In genomic region chr11:81133950-81134349, GRCm38 (mm10) we compare ENCODE assay signal across 25 mouse cellular contexts.
DNase-seq lines count a peak whose midpoint lies in the region; ATAC-seq lines count a peak whose summit lies in the region.
"Had no signal": no experiment of that assay in that cellular context is flagged by ENCODE, and none has a peak within 500 bp of the region (broad histone marks: within the 10 kb centered on the region; RNA-seq: fewer than 3 reads in every experiment).

No protein-coding gene starts in this region.

- no peaks in the 10 kb centered on the region for H3K9me3 ChIP-seq in hindbrain, embryonic 10.5 days
- H3K9me3 ChIP-seq in hindbrain, embryonic 11.5 days (ENCODE audit: control insufficient read depth, low read length), result no peaks in the 10 kb centered on the region
- no peaks in the 10 kb centered on the region for H3K9me3 ChIP-seq in neural tube, embryonic 13.5 days
- H3K9me3 ChIP-seq: forebrain, embryonic 10.5 days; forebrain, embryonic 15.5 days; hindbrain, embryonic 15.5 days; intestine, embryonic 15.5 days had no signal

- H3K4me1 ChIP-seq in hindbrain, embryonic 10.5 days (replicated peaks), result peaks cover 18% of the 10 kb centered on the region
- H3K4me1 ChIP-seq in hindbrain, embryonic 11.5 days (replicated peaks; ENCODE audit: control insufficient read depth, insufficient read depth, low read length), result peaks cover 3% of the 10 kb centered on the region; the same call in 1 of the 2 replicates
- H3K4me1 ChIP-seq in neural tube, embryonic 13.5 days (replicated peaks), result peaks cover 11% of the 10 kb centered on the region
- H3K4me1 ChIP-seq: forebrain, embryonic 15.5 days; hindbrain, embryonic 15.5 days; intestine, embryonic 15.5 days had no signal

- H3K27me3 ChIP-seq in hindbrain, embryonic 10.5 days (ENCODE audit: insufficient read depth, poor library complexity, severe bottlenecking), result no peaks in the 10 kb centered on the region
- no peaks in the 10 kb centered on the region for H3K27me3 ChIP-seq in hindbrain, embryonic 11.5 days (ENCODE audit: control insufficient read depth, insufficient read depth, low read length)
- H3K27me3 ChIP-seq in neural tube, embryonic 13.5 days, result no peaks in the 10 kb centered on the region
- H3K27me3 ChIP-seq: forebrain, embryonic 15.5 days; hindbrain, embryonic 15.5 days; intestine, embryonic 15.5 days had no signal

- no peak overlapping the region for H3K4me2 ChIP-seq in hindbrain, embryonic 11.5 days (replicated peaks; ENCODE audit: low read depth, low read length)
- no peak overlapping the region for H3K4me2 ChIP-seq in neural tube, embryonic 13.5 days
- H3K4me2 ChIP-seq: forebrain, embryonic 15.5 days; heart, embryonic 11.5 days; hindbrain, embryonic 15.5 days; intestine, embryonic 15.5 days had no signal

- H3K9ac ChIP-seq in hindbrain, embryonic 11.5 days (ENCODE audit: low read depth, low read length), result no peak overlapping the region
- no peak overlapping the region for H3K9ac ChIP-seq in neural tube, embryonic 13.5 days
- H3K9ac ChIP-seq: forebrain, embryonic 15.5 days; hindbrain, embryonic 15.5 days; intestine, embryonic 15.5 days had no signal

- DNase-seq in hindbrain, embryonic 10.5 days (ENCODE audit: low spot score), result no peak
- DNase-seq in hindbrain, embryonic 11.5 days (ENCODE audit: low spot score), result no peak
- DNase-seq in neural tube, embryonic 10.5 days (ENCODE audit: extremely low spot score, low spot score), result no peak
- peak; percentile 47 for DNase-seq in ES-CJ7 (ENCODE audit: low read depth, low spot score)
- DNase-seq in ZHBTc4 (ENCODE audit: low read depth, low spot score), result peak; percentile 61
- no peak for DNase-seq in kidney, postnatal 25 days
- DNase-seq in ovary, adult 18-20 months (ENCODE audit: low spot score), result no peak
- DNase-seq: adrenal gland, adult 8-10 months; adrenal gland, postnatal 25 days; cerebellum, adult 18-20 months; cerebellum, adult 9-10 months; cerebellum, postnatal 14 days; gastrocnemius, postnatal 36 days; heart, adult 2 months; kidney, adult 11 months had no signal

- no peak for ATAC-seq in hindbrain, embryonic 11.5 days (ENCODE audit: low FRiP score)
- peak; percentile 3; the same call in 1 of the 2 replicates for ATAC-seq in neural tube, embryonic 13.5 days (ENCODE audit: low read depth)
- ATAC-seq: activated CD4-positive, CD25-positive, alpha-beta regulatory T cell, adult 4 months; CD4-positive, CD25-positive, alpha-beta regulatory T cell, adult 4 months; forebrain, embryonic 15.5 days; intestine, embryonic 15.5 days; Patski had no signal

- H3K4me3 ChIP-seq in hindbrain, embryonic 10.5 days, result no peak overlapping the region
- no peak overlapping the region for H3K4me3 ChIP-seq in hindbrain, embryonic 11.5 days (ENCODE audit: low read depth, low read length)
- no peak overlapping the region for H3K4me3 ChIP-seq in neural tube, embryonic 13.5 days
- H3K4me3 ChIP-seq: forebrain, embryonic 10.5 days; forebrain, embryonic 15.5 days; heart, adult 2 months; hindbrain, embryonic 15.5 days; intestine, embryonic 15.5 days had no signal

- no peaks in the 10 kb centered on the region for H3K36me3 ChIP-seq in hindbrain, embryonic 10.5 days
- no peaks in the 10 kb centered on the region for H3K36me3 ChIP-seq in hindbrain, embryonic 11.5 days (ENCODE audit: control insufficient read depth, insufficient read depth, low read length)
- no peaks in the 10 kb centered on the region for H3K36me3 ChIP-seq in neural tube, embryonic 13.5 days
- H3K36me3 ChIP-seq: forebrain, embryonic 10.5 days; forebrain, embryonic 15.5 days; G1E; hindbrain, embryonic 15.5 days; intestine, embryonic 15.5 days had no signal

- peak overlapping the region; percentile 66 for H3K27ac ChIP-seq in hindbrain, embryonic 10.5 days
- H3K27ac ChIP-seq in hindbrain, embryonic 11.5 days (ENCODE audit: low read depth, low read length), result no peak overlapping the region
- H3K27ac ChIP-seq in neural tube, embryonic 13.5 days (replicated peaks), result peak overlapping the region; percentile 6; the same call in 1 of the 2 replicates
- H3K27ac ChIP-seq: forebrain, embryonic 10.5 days; forebrain, embryonic 15.5 days; heart, adult 2 months; hindbrain, embryonic 15.5 days; intestine, embryonic 15.5 days had no signal

- WGBS in hindbrain, embryonic 10.5 days, result 13% methylated on average over 5 of the region's 5 CpGs
- WGBS in hindbrain, embryonic 11.5 days, result 11% methylated on average over 5 of the region's 5 CpGs
- WGBS in neural tube, embryonic 13.5 days, result 10% methylated on average over 5 of the region's 5 CpGs

Comparison
In these comparisons a context has a peak if more than half of its experiments do, and no peak if none do; other contexts are left out.
1. DNase-seq: peak in ES-CJ7 (single experiment) and ZHBTc4 (single experiment); none in hindbrain, embryonic 10.5 days (single experiment), hindbrain, embryonic 11.5 days (single experiment), neural tube, embryonic 10.5 days (single experiment), kidney, postnatal 25 days (0 of 2) and ovary, adult 18-20 months (single experiment).